ENCODE assay signal across 8 mouse cellular contexts in the genomic region with DNA sequence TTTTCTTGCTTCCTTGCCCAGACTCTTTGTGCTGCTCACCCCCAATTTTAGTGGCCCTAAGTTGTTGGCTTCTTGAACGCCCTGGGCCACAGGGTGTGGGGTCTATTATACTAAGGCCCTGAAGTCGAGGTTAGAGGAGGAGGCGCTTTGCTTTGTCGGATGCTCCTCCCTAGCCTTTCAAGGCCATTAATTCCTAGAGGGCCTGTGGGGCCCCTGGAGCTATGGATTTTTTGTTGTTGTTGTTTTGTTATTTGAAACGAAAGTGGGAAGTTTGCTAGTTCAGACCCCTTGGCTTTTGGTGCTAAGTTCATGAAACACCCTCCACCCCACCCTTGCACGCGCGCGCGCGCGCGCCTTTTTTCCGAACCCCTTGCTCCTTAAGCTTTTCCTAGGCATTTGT. TPM values are rescaled to one million over a fixed set of nuclear protein-coding genes. Genes with fewer than 3 reads are reported as not detected.
DNase-seq lines count a peak whose midpoint lies in the region; ATAC-seq lines count a peak whose summit lies in the region.

No protein-coding gene starts in this region.

- peak; percentile 41; the same call in 1 of the 2 replicates for ATAC-seq in lung, embryonic 15.5 days (ENCODE audit: borderline replicate concordance, extremely low read depth, low FRiP score, low TSS enrichment)
- ATAC-seq in activated CD4-positive, CD25-positive, alpha-beta regulatory T cell, adult 4 months = peak; percentile 9
- ATAC-seq in forebrain, embryonic 13.5 days = peak; percentile 57
- ATAC-seq in neural tube, embryonic 14.5 days (ENCODE audit: low read depth) = peak; percentile 56; the same call in 1 of the 2 replicates

- no peaks in the 10 kb centered on the region for H3K9me3 ChIP-seq in lung, embryonic 15.5 days
- H3K9me3 ChIP-seq in forebrain, embryonic 13.5 days (replicated peaks) = no peaks in the 10 kb centered on the region
- H3K9me3 ChIP-seq in neural tube, embryonic 14.5 days (ENCODE audit: control insufficient read depth, low read length) = no peaks in the 10 kb centered on the region

- H3K4me3 ChIP-seq in lung, embryonic 15.5 days = peak overlapping the region; percentile 61
- H3K4me3 ChIP-seq in forebrain, embryonic 13.5 days = peak overlapping the region; percentile 65
- peak overlapping the region; percentile 56 for H3K4me3 ChIP-seq in neural tube, embryonic 14.5 days (ENCODE audit: low read depth, low read length)

- H3K36me3 ChIP-seq in lung, embryonic 15.5 days = peaks cover 11% of the 10 kb centered on the region; the same call in 1 of the 2 replicates
- H3K36me3 ChIP-seq in forebrain, embryonic 13.5 days (ENCODE audit: poor library complexity, severe bottlenecking) = peaks cover 17% of the 10 kb centered on the region; the same call in 1 of the 2 replicates
- H3K36me3 ChIP-seq in neural tube, embryonic 14.5 days (ENCODE audit: control insufficient read depth, insufficient read depth, low read length) = no peaks in the 10 kb centered on the region

- H3K9ac ChIP-seq in lung, embryonic 15.5 days = peak overlapping the region; percentile 82
- H3K9ac ChIP-seq in forebrain, embryonic 13.5 days = peak overlapping the region; percentile 87
- H3K9ac ChIP-seq in neural tube, embryonic 14.5 days (replicated peaks; ENCODE audit: low read depth, low read length) = peak overlapping the region; percentile 86

- peak overlapping the region; percentile 93 for H3K27ac ChIP-seq in lung, embryonic 15.5 days
- peak overlapping the region; percentile 96 for H3K27ac ChIP-seq in forebrain, embryonic 13.5 days
- H3K27ac ChIP-seq in neural tube, embryonic 14.5 days (ENCODE audit: low read depth, low read length) = peak overlapping the region; percentile 90

- DNase-seq in lung, postnatal 10 days = no peak
- peak; percentile 49 for DNase-seq in liver
- no peak for DNase-seq in gastrocnemius, adult 8-10 months (ENCODE audit: low spot score in 2 of 2)
- DNase-seq in adrenal gland, adult 18-20 months (ENCODE audit: low spot score in 2 of 2) = no peak

- WGBS in lung, embryonic 15.5 days = 24% methylated on average over 14 of the region's 14 CpGs
- WGBS in forebrain, embryonic 13.5 days = 21% methylated on average over 14 of the region's 14 CpGs
- WGBS in neural tube, embryonic 14.5 days = 19% methylated on average over 14 of the region's 14 CpGs

- no peaks in the 10 kb centered on the region for H3K27me3 ChIP-seq in lung, embryonic 15.5 days
- no peaks in the 10 kb centered on the region for H3K27me3 ChIP-seq in forebrain, embryonic 13.5 days
- no peaks in the 10 kb centered on the region for H3K27me3 ChIP-seq in neural tube, embryonic 14.5 days (ENCODE audit: control insufficient read depth, insufficient read depth, low read length)

- no peaks in the 10 kb centered on the region for H3K4me1 ChIP-seq in lung, embryonic 15.5 days
- H3K4me1 ChIP-seq in forebrain, embryonic 13.5 days = peaks cover 18% of the 10 kb centered on the region
- H3K4me1 ChIP-seq in neural tube, embryonic 14.5 days (ENCODE audit: control insufficient read depth, insufficient read depth, low read length) = no peaks in the 10 kb centered on the region

- peak overlapping the region; percentile 48 for H3K4me2 ChIP-seq in lung, embryonic 15.5 days
- peak overlapping the region; percentile 62 for H3K4me2 ChIP-seq in forebrain, embryonic 13.5 days
- peak overlapping the region; percentile 46 for H3K4me2 ChIP-seq in neural tube, embryonic 14.5 days (ENCODE audit: low read depth, low read length)

RNA-seq across cellular contexts. Expression of a gene that starts 0.9 kb away (rescaled TPM):
- polyA plus RNA-seq in lung, embryonic 15.5 days (2015; fragmentation: Nextera tagmentation; extraction: Ambion mirVana) = 433 and 440 TPM in 2 replicates
- polyA plus RNA-seq in activated CD4-positive, CD25-positive, alpha-beta regulatory T cell, adult 4 months (2017; shearing (Covaris generic)) = 100 to 1,000 TPM; 322 to 342 TPM
- polyA plus RNA-seq in forebrain, embryonic 13.5 days (2015; fragmentation: Nextera tagmentation; extraction: Ambion mirVana) = 558 and 566 TPM in 2 replicates
- polyA plus RNA-seq in neural tube, embryonic 14.5 days (2014; fragmentation: Nextera tagmentation; extraction: Ambion mirVana) = 237 and 332 TPM in 2 replicates
- total RNA-seq in gastrocnemius, adult 8-10 months (2022) = 10 to 100 TPM; 30.2 to 40.7 (median 37.7) TPM
- total RNA-seq in adrenal gland, adult 18-20 months (2021) = 100 to 1,000 TPM; 158 to 182 TPM

RNA-seq across cellular contexts. Expression of a gene that starts 9.3 kb away (rescaled TPM):
- 29.8 and 32.2 TPM in 2 replicates for polyA plus RNA-seq in lung, embryonic 15.5 days (2015; fragmentation: Nextera tagmentation; extraction: Ambion mirVana)
- 10 to 100 TPM in 1 of 2 experiments, 1 to 10 TPM in 1; 9.2 to 15.3 TPM for polyA plus RNA-seq in activated CD4-positive, CD25-positive, alpha-beta regulatory T cell, adult 4 months (2017; shearing (Covaris generic))
- 39.9 and 46.6 TPM in 2 replicates for polyA plus RNA-seq in forebrain, embryonic 13.5 days (2015; fragmentation: Nextera tagmentation; extraction: Ambion mirVana)
- 61.6 and 66.1 TPM in 2 replicates for polyA plus RNA-seq in neural tube, embryonic 14.5 days (2014; fragmentation: Nextera tagmentation; extraction: Ambion mirVana)
- total RNA-seq in gastrocnemius, adult 8-10 months (2022) = 10 to 100 TPM in 2 of 4 experiments, 1 to 10 TPM in 2; 7.7 to 15.5 (median 11.4) TPM
- 10 to 100 TPM; 46.3 to 73.4 TPM for total RNA-seq in adrenal gland, adult 18-20 months (2021)

RNA-seq across cellular contexts. Expression of a gene that starts 18.9 kb away (rescaled TPM):
- 3.8 and 5.2 TPM in 2 replicates for polyA plus RNA-seq in lung, embryonic 15.5 days (2015; fragmentation: Nextera tagmentation; extraction: Ambion mirVana)
- 1 to 10 TPM in 1 of 2 experiments, under 1 TPM in 1; 0.61 to 1.0 TPM for polyA plus RNA-seq in activated CD4-positive, CD25-positive, alpha-beta regulatory T cell, adult 4 months (2017; shearing (Covaris generic))
- polyA plus RNA-seq in forebrain, embryonic 13.5 days (2015; fragmentation: Nextera tagmentation; extraction: Ambion mirVana) = 2.8 and 3.1 TPM in 2 replicates
- polyA plus RNA-seq in neural tube, embryonic 14.5 days (2014; fragmentation: Nextera tagmentation; extraction: Ambion mirVana) = 1.9 and 2.1 TPM in 2 replicates
- 100 to 1,000 TPM; 107 to 143 (median 129) TPM for total RNA-seq in gastrocnemius, adult 8-10 months (2022)
- under 1 TPM; 0.53 to 0.74 TPM for total RNA-seq in adrenal gland, adult 18-20 months (2021)

RNA-seq across cellular contexts. Expression of a gene that starts 53.8 kb away (rescaled TPM):
- polyA plus RNA-seq in lung, embryonic 15.5 days (2015; fragmentation: Nextera tagmentation; extraction: Ambion mirVana) = 0.49 and 1.3 TPM in 2 replicates
- polyA plus RNA-seq in activated CD4-positive, CD25-positive, alpha-beta regulatory T cell, adult 4 months (2017; shearing (Covaris generic)) = not detected
- 0.23 and 0.25 TPM in 2 replicates for polyA plus RNA-seq in forebrain, embryonic 13.5 days (2015; fragmentation: Nextera tagmentation; extraction: Ambion mirVana)
- 1.3 TPM in 2 replicates for polyA plus RNA-seq in neural tube, embryonic 14.5 days (2014; fragmentation: Nextera tagmentation; extraction: Ambion mirVana)
- total RNA-seq in gastrocnemius, adult 8-10 months (2022) = under 1 TPM in 3 of 4 experiments, not detected in 1; 0.17 to 0.35 (median 0.18) TPM
- not detected for total RNA-seq in adrenal gland, adult 18-20 months (2021)
